Mouse (Mus musculus): ENCODE data around the gene Frs2.

DNA sequence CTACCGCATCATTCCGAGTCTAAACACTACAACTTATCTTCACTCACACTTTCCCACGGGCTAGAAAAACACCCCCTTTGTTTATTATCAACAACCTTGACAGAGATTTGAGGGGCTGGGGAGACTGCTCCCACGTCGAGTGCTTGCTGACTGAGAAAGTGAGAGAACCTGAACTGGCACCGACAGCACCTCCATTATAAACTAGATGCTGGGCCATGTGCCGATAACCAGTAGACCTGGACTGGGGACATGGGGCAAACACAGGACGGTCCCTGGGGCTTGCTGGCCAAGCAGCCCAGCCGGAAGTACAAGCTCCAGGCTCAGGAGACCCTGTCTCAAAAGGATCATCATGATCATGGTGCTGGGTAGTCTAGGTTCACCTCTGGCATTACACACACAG is 1.9 kb downstream of the Frs2 start:
- TF ChIP-seq EP300 (optimal IDR thresholded peaks at IDR 0.05) (no peak), CTCF (IDR thresholded peaks at IDR 0.05; ENCODE audit: low read depth) (no peak)
